8 mouse cellular contexts compared by ENCODE assay signal in genomic region chr4:106650833-106651527, GRCm38 (mm10). TPM values are rescaled to one million over a fixed set of nuclear protein-coding genes. Genes with fewer than 3 reads are reported as not detected.
DNase-seq lines count a peak whose midpoint lies in the region; ATAC-seq lines count a peak whose summit lies in the region.

Pars2 (plus strand) TSS chr4:106651069.

- peak within 1 kb of the TSS; percentile 53 for H3K4me3 ChIP-seq in hindbrain, embryonic 11.5 days (ENCODE audit: low read depth, low read length)

- H3K27me3 ChIP-seq in hindbrain, embryonic 11.5 days (ENCODE audit: control insufficient read depth, insufficient read depth, low read length) = no peaks in the 10 kb centered on the region

- H3K36me3 ChIP-seq in hindbrain, embryonic 11.5 days (ENCODE audit: control insufficient read depth, insufficient read depth, low read length) = 0 out of 2 replicates have a peak, but pooled peaks cover 3% of the 10 kb centered on the region

- peak within 1 kb of the TSS; percentile 86 for H3K4me2 ChIP-seq in hindbrain, embryonic 11.5 days (replicated peaks; ENCODE audit: low read depth, low read length)

- 0 out of 2 replicates have a peak within 1 kb of the TSS, but pooled peaks have one; percentile 3 for H3K27ac ChIP-seq in hindbrain, embryonic 11.5 days (ENCODE audit: low read depth, low read length)

- H3K4me1 ChIP-seq in hindbrain, embryonic 11.5 days (replicated peaks; ENCODE audit: control insufficient read depth, insufficient read depth, low read length) = peaks cover 4% of the 10 kb centered on the region; the same call in 1 of the 2 replicates

- 4% methylated on average over 40 of the region's 40 CpGs for WGBS in hindbrain, embryonic 11.5 days

- peak; percentile 99 for DNase-seq in Muller cell, postnatal 12 days (ENCODE audit: inconsistent ontology term)
- DNase-seq in cerebellum, adult 9-11 months = peak; percentile 99
- DNase-seq in frontal cortex, adult 2 months (ENCODE audit: extremely low spot score in 1 of 2, low spot score in 1 of 2) = peak; percentile 92 to 98
- peak; percentile 98 for DNase-seq in hindbrain, embryonic 11.5 days (ENCODE audit: low spot score)
- DNase-seq in layer of hippocampus, postnatal 10 days (ENCODE audit: low spot score in 2 of 2) = peak; percentile 96 to 99
- peak; percentile 98 for DNase-seq in lung, postnatal 10 days
- peak; percentile 98 for DNase-seq in ovary, postnatal 36 days (ENCODE audit: low spot score)
- peak; percentile 99 for DNase-seq in thymus, postnatal 25 days

- ATAC-seq in hindbrain, embryonic 11.5 days (ENCODE audit: low FRiP score) = peak; percentile 94

- no peaks in the 10 kb centered on the region for H3K9me3 ChIP-seq in hindbrain, embryonic 11.5 days (ENCODE audit: control insufficient read depth, low read length)

- H3K9ac ChIP-seq in hindbrain, embryonic 11.5 days (ENCODE audit: low read depth, low read length) = peak within 1 kb of the TSS; percentile 62

RNA-seq across cellular contexts. Expression of gene Pars2, which starts in this region (rescaled TPM):
- polyA plus RNA-seq in frontal cortex, adult 2 months (2012; rRNA removed) = 10.4 and 10.9 TPM in 2 replicates
- polyA plus RNA-seq in hindbrain, embryonic 11.5 days (2014; fragmentation: Nextera tagmentation; extraction: Ambion mirVana) = 9.6 and 10.3 TPM in 2 replicates
- total RNA-seq in layer of hippocampus, postnatal 10 days (2021) = 1 to 10 TPM; 8.3 to 8.6 TPM

Comparison
In these comparisons a context has a peak if more than half of its experiments do, and no peak if none do; other contexts are left out.
1. Peak in every context shown above with its lines: DNase-seq, ATAC-seq, H3K4me3 ChIP-seq and H3K27ac ChIP-seq.